Mouse (Mus musculus): ENCODE data around the gene Olfr1359. TPM values are rescaled to one million over a fixed set of nuclear protein-coding genes. Genes with fewer than 3 reads are reported as not detected.
A peak's percentile ranks its signal among the peaks of the same experiment; 100 is the strongest.
"Not testable (repeated sequence)": the region's sequence is repeated elsewhere in the genome, so short reads cannot be mapped to it uniquely, and the experiment has no call there.

Olfr1359 gene
- polyA plus RNA-seq, 1 experiment from 2014 or later, result not detected

DNA sequence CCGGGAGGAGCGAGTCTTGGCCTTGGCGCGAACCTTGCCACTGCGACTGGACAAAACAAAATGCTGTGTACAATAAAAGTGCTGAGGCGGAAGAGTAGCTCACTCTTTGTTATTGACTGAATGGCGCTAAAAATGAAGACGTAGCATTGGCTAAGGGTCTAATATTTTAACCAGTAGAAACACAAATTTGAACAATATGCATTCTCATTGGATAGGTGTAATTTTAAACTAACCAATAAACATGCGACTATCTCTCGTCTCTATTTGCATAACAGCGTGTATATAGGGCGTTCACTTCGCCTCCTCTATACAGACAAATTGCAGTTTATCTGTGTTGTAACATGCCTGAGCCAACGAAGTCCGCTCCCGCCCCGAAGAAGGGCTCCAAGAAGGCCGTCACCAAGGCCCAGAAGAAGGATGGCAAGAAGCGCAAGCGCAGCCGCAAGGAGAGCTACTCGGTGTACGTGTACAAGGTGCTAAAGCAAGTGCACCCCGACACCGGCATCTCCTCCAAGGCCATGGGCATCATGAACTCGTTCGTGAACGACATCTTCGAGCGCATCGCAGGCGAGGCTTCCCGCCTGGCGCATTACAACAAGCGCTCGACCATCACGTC is 24.0 kb downstream of the Olfr1359 start, which contains the start of gene Hist1h2bm:
Gene Hist1h2bm (plus strand): TSS at position 288 of the 616 bp plus-strand sequence.
- Histone ChIP-seq H3K27ac (replicated peaks; ENCODE audit: low read depth, low read length) (peak within 1 kb of the TSS; percentile 96), H3K4me2 (ENCODE audit: low read depth, severe bottlenecking) (peak within 1 kb of the TSS; percentile 64), H3K9ac (ENCODE audit: low read length) (peak within 1 kb of the TSS; percentile 82), H3K4me3 (ENCODE audit: low read depth, low read length) (peak within 1 kb of the TSS; percentile 30)
- ATAC-seq (ENCODE audit: insufficient number of reproducible peaks, low FRiP score, low TSS enrichment, low read depth) (peak; percentile 97), DNase-seq (ENCODE audit: low spot score) (peak; percentile 84)
- under 1% methylated on average over 37 of the region's 37 CpGs for WGBS
- H3K4me1 ChIP-seq (ENCODE audit: control insufficient read depth, insufficient read depth, low read length); H3K27me3 ChIP-seq (ENCODE audit: control insufficient read depth, insufficient read depth, low read length); H3K36me3 ChIP-seq (ENCODE audit: control insufficient read depth, insufficient read depth, low read length); H3K9me3 ChIP-seq (ENCODE audit: control insufficient read depth, low read length): not testable (repeated sequence)

DNA sequence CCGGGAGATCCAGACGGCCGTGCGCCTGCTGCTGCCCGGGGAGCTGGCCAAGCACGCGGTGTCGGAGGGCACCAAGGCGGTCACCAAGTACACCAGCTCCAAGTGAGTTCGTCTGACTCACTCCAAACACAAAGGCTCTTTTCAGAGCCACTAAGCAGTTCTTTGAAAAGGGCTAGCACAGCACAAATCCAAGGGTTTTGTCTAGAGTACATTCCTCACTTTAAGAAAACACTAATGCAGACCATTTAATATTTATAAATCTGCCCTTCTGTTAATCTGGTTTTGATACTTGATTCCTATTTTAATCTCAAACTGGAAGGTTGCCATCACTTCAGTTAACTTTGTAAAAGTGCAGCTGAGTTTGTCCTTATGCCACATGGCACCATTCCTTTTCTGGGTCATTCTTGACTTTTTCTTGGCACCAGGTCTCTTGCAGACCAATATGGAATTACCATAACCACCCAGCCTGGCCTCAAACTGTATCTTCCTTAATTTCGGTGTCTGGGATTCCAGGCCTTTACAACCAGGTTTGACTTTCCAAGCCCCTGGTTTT is 24.5 kb downstream of the Olfr1359 start:
- peak; percentile 3; the same call in 1 of the 2 replicates for ATAC-seq (ENCODE audit: insufficient number of reproducible peaks, low FRiP score, low TSS enrichment, low read depth)
- Histone ChIP-seq H3K27me3 (ENCODE audit: control insufficient read depth, insufficient read depth, low read length) (no peaks in the 10 kb centered on the region), H3K4me3 (ENCODE audit: low read depth, low read length) (peak overlapping the region; percentile 15; the same call in 1 of the 2 replicates), H3K27ac (replicated peaks; ENCODE audit: low read depth, low read length) (peak overlapping the region; percentile 96), H3K9ac (ENCODE audit: low read length) (peak overlapping the region; percentile 44), H3K36me3 (ENCODE audit: control insufficient read depth, insufficient read depth, low read length) (no peaks in the 10 kb centered on the region), H3K9me3 (ENCODE audit: control insufficient read depth, low read length) (no peaks in the 10 kb centered on the region), H3K4me1 (ENCODE audit: control insufficient read depth, insufficient read depth, low read length) (0 out of 2 replicates have a peak, but pooled peaks cover 4% of the 10 kb centered on the region), H3K4me2 (ENCODE audit: low read depth, severe bottlenecking) (peak overlapping the region; percentile 40)
- WGBS, result 4% methylated on average over 11 of the region's 11 CpGs
- peak; percentile 71 for DNase-seq (ENCODE audit: low spot score)

DNA sequence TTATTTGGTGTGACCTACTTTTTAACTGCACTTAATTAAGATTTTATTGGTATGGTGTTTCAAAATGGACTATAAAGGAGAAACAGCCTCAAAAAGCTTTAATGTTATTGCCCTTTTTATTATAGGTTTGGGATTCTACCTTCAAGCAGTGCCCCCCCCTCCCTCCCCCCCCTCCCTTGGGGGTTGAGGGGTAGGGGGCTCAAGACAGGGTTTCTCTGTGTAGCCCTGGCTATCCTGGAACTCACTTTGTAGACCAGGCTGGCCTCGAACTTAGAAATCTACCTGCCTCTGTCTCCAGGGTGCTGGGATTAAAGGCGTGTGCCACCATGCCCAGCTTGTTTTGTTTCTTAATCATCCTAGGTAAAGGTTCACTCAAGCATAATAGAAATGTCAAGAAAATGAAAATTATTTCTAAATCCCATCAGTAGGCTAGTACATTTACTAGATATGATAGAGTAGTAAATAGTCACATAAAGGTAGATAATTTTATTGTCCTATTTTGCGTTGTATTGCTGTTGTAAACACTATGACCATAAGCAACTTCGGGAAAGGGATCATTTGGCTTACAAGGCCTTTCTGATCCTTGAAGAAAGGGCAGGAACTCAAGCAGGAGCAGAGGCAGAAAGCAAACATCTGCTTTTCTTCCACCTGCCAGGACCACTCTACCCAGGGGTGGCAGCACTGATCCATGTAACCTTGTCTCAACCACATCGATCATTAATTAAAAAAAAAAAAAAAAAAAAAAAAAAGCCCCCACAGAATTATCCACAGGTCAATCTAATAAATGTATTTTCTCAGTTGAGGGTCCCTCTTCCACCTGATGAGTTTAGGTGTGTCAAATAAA is 25.3 kb downstream of the Olfr1359 start:
- no peaks in the 10 kb centered on the region for H3K27me3 ChIP-seq (ENCODE audit: control insufficient read depth, insufficient read depth, low read length)
- peak overlapping the region; percentile 40; the same call in 1 of the 2 replicates for H3K4me2 ChIP-seq (ENCODE audit: low read depth, severe bottlenecking)
- H3K4me1 ChIP-seq (ENCODE audit: control insufficient read depth, insufficient read depth, low read length), result 0 out of 2 replicates have a peak, but pooled peaks cover 4% of the 10 kb centered on the region
- ATAC-seq (ENCODE audit: insufficient number of reproducible peaks, low FRiP score, low TSS enrichment, low read depth) (no peak), DNase-seq (ENCODE audit: low spot score) (peak; percentile 60)
- H3K36me3 ChIP-seq (ENCODE audit: control insufficient read depth, insufficient read depth, low read length), result no peaks in the 10 kb centered on the region
- no peak overlapping the region for H3K4me3 ChIP-seq (ENCODE audit: low read depth, low read length)
- H3K9me3 ChIP-seq (ENCODE audit: control insufficient read depth, low read length), result no peaks in the 10 kb centered on the region
- 37% methylated on average over 5 of the region's 5 CpGs for WGBS
- peak overlapping the region; percentile 65; the same call in 1 of the 2 replicates for H3K27ac ChIP-seq (replicated peaks; ENCODE audit: low read depth, low read length)
- no peak overlapping the region for H3K9ac ChIP-seq (ENCODE audit: low read length)

DNA sequence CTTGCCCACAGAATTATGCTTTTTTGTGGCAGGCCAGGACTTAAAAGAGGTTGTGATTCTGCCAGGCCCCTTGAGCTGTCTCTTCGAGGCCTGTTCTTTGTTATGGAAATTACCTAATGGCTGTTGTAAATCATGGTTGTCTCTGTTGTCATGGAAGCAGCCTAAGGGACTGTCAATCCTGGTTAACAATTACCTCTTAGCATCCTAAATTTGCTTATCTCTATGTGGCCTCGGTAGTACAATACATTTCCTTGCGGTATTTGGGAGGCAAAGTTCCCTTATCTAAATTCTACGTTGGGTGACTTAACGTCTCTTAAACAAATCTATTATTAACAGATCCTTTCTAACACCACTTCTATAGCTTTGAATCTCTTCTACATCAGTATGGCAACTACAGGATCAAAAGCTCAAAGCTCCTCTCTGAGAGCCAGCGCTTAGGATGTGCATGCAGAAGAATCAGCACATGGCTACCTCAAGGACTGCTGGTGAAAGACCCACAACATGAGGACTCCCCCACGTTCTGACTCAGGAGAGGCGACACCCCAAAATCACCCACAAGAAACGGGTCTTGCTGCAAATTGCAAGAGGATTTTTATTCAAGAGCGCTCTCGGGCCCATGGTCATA is 30.1 kb downstream of the Olfr1359 start:
- no peak for DNase-seq (ENCODE audit: low spot score)
- Histone ChIP-seq H3K27ac (replicated peaks; ENCODE audit: low read depth, low read length) (no peak overlapping the region), H3K4me2 (ENCODE audit: low read depth, severe bottlenecking) (no peak overlapping the region), H3K9ac (ENCODE audit: low read length) (no peak overlapping the region), H3K9me3 (ENCODE audit: control insufficient read depth, low read length) (no peaks in the 10 kb centered on the region), H3K27me3 (ENCODE audit: control insufficient read depth, insufficient read depth, low read length) (no peaks in the 10 kb centered on the region), H3K4me1 (ENCODE audit: control insufficient read depth, insufficient read depth, low read length) (no peaks in the 10 kb centered on the region), H3K36me3 (ENCODE audit: control insufficient read depth, insufficient read depth, low read length) (no peaks in the 10 kb centered on the region), H3K4me3 (ENCODE audit: low read depth, low read length) (no peak overlapping the region)
- WGBS, result 19% methylated on average over 11 of the region's 11 CpGs
- no peak for ATAC-seq (ENCODE audit: insufficient number of reproducible peaks, low FRiP score, low TSS enrichment, low read depth)

DNA sequence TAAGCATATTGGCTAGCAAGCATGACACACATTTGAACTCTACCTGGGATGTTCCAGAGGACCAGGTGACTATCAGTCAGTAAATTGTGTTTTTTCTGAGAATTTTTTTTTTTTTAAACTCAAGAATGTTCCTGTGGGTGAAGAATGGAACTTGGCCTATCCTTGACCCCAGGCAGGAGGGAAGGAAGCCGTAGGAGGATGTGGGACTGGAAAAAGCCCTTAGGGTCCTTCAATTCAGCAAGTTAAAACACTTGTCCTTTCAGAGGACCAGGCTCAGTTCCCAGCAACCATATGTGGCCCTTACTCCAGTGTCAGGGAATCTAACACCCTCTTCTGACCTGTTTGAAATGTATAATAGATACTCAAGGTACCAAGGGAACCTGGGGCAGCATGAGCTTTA is 31.6 kb downstream of the Olfr1359 start:
- Histone ChIP-seq H3K4me3 (ENCODE audit: low read depth, low read length) (no peak overlapping the region), H3K27ac (replicated peaks; ENCODE audit: low read depth, low read length) (no peak overlapping the region), H3K4me2 (ENCODE audit: low read depth, severe bottlenecking) (no peak overlapping the region), H3K27me3 (ENCODE audit: control insufficient read depth, insufficient read depth, low read length) (no peaks in the 10 kb centered on the region), H3K4me1 (ENCODE audit: control insufficient read depth, insufficient read depth, low read length) (no peaks in the 10 kb centered on the region), H3K9me3 (ENCODE audit: control insufficient read depth, low read length) (no peaks in the 10 kb centered on the region), H3K36me3 (ENCODE audit: control insufficient read depth, insufficient read depth, low read length) (no peaks in the 10 kb centered on the region), H3K9ac (ENCODE audit: low read length) (no peak overlapping the region)
- WGBS, result 47% methylated on average over 1 of the region's 1 CpGs
- no peak for DNase-seq (ENCODE audit: low spot score)
- no peak for ATAC-seq (ENCODE audit: insufficient number of reproducible peaks, low FRiP score, low TSS enrichment, low read depth)

DNA sequence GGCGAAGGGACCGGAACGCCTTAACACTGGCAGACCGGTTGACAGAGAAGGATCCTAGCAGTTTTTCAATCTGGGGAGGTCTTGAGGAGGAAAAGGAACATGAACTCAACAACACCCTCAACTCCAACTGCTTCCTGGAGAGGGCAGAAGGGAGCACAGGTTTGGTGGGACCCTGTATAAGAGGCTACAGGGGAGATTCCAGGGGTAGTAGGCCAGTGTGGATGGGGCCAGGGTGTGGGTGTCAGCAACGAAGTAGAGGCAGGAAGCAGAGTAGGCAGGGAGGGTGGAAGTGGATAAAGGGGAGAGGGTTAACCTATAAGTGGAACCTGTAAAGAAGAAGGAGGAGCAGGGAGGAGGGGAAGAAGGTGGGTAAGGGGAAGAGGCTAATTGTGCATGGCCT is 35.6 kb downstream of the Olfr1359 start:
- Histone ChIP-seq H3K4me3 (ENCODE audit: low read depth, low read length) (no peak overlapping the region), H3K4me2 (ENCODE audit: low read depth, severe bottlenecking) (no peak overlapping the region), H3K4me1 (ENCODE audit: control insufficient read depth, insufficient read depth, low read length) (no peaks in the 10 kb centered on the region), H3K36me3 (ENCODE audit: control insufficient read depth, insufficient read depth, low read length) (no peaks in the 10 kb centered on the region), H3K9me3 (ENCODE audit: control insufficient read depth, low read length) (no peaks in the 10 kb centered on the region), H3K27ac (replicated peaks; ENCODE audit: low read depth, low read length) (peak overlapping the region; percentile 98), H3K27me3 (ENCODE audit: control insufficient read depth, insufficient read depth, low read length) (no peaks in the 10 kb centered on the region), H3K9ac (ENCODE audit: low read length) (peak overlapping the region; percentile 90)
- ATAC-seq (ENCODE audit: insufficient number of reproducible peaks, low FRiP score, low TSS enrichment, low read depth) (peak; percentile 26), DNase-seq (ENCODE audit: low spot score) (peak; percentile 64)
- WGBS, result 70% methylated on average over 5 of the region's 5 CpGs

DNA sequence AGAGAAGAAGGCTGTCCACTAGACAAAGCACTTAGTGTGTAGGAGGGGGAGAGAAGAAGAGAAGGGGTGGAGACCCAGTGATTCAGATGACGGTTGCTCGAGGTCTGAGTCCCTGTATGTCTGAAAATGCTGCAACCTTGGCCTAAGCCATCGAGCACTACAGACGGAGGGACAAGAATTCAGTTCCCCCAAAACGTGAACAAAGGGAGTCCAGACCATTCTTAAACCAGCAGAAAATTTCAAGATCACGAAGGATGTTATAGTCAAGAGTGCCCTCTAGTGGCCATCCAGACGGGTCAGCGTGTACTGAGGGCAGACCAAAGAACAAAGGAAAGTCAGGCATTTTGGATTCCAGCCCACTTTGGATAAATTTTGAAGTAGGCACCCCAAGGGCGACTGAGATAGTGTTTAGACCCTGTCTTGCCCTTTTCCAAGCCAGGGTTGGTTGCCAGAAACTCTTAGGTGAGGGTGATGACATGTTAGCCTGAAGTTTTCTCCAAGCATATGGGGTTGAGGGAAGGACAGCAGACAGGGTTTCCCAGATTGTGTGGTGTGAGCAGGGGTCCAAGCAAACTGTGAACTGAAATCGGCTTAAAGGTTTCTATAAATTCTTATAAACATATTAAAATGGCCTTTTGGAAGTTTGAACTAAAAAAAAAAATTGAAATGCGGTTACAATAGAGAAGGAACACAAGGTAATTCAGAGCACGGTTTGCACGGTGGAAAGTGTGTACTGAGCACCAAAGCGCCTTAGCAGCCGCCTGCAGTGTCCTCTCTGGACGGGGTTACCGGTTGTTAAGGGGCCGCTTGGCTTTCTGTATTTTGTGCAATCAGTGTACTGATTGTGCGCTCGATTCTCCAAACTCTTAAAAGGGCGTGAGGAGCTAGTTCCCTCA is 36.3 kb downstream of the Olfr1359 start:
- peak overlapping the region; percentile 98 for H3K27ac ChIP-seq (replicated peaks; ENCODE audit: low read depth, low read length)
- peak; percentile 87 for DNase-seq (ENCODE audit: low spot score)
- ATAC-seq (ENCODE audit: insufficient number of reproducible peaks, low FRiP score, low TSS enrichment, low read depth), result peak; percentile 77
- under 1% methylated on average over 21 of the region's 21 CpGs for WGBS
- H3K4me1 ChIP-seq (ENCODE audit: control insufficient read depth, insufficient read depth, low read length), result no peaks in the 10 kb centered on the region
- no peaks in the 10 kb centered on the region for H3K36me3 ChIP-seq (ENCODE audit: control insufficient read depth, insufficient read depth, low read length)
- H3K4me2 ChIP-seq (ENCODE audit: low read depth, severe bottlenecking), result peak overlapping the region; percentile 52
- peak overlapping the region; percentile 38 for H3K4me3 ChIP-seq (ENCODE audit: low read depth, low read length)
- H3K27me3 ChIP-seq (ENCODE audit: control insufficient read depth, insufficient read depth, low read length), result no peaks in the 10 kb centered on the region
- no peaks in the 10 kb centered on the region for H3K9me3 ChIP-seq (ENCODE audit: control insufficient read depth, low read length)
- peak overlapping the region; percentile 90 for H3K9ac ChIP-seq (ENCODE audit: low read length)
